Comparison of ENCODE assay signal across 9 mouse cellular contexts in the genomic region with DNA sequence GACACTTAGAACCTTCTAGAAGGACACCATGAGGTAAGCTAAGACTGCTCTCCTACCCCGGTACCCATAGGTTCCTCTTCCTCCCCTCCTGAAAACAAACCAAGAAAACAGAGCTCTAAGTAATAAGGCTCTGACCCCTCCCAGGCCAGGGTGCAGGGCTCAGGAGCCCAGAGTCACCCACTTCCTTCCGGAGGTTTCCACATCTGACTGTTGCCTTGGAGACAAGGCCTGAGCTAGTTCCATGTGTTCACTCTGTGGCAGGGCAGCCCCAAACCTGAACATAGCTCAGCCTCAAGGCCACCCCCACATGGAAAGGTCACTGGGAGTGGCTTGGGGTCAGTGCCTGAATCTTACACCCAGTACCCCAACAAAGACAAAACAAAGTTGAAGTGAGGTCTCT. TPM values are rescaled to one million over a fixed set of nuclear protein-coding genes. Genes with fewer than 3 reads are reported as not detected.
DNase-seq lines count a peak whose midpoint lies in the region; ATAC-seq and TF ChIP-seq lines count a peak whose summit lies in the region.
"Had no signal": no experiment of that assay in that cellular context is flagged by ENCODE, and none has a peak within 500 bp of the region (broad histone marks: within the 10 kb centered on the region; RNA-seq: fewer than 3 reads in every experiment).

No protein-coding gene starts in this region.

- H3K79me2 ChIP-seq in heart, adult 2 months (replicated peaks; ENCODE audit: control insufficient read depth, insufficient read depth, low read length) = no peaks in the 10 kb centered on the region

- intact Hi-C loops in heart, adult 2 months (cut with DNase I) = no loop called here

- no peak for TF ChIP-seq CTCF in heart, adult 2 months (IDR thresholded peaks at IDR 0.05)

- WGBS in heart, adult 2 months = 37% methylated on average over 2 of the region's 2 CpGs

- no peak for TF ChIP-seq POLR2A in heart, adult 2 months (IDR thresholded peaks at IDR 0.05; ENCODE audit: insufficient read depth, low read depth, low read length)

- peak; percentile 56 for DNase-seq in gastrocnemius, postnatal 25 days
- DNase-seq in gastrocnemius, postnatal 10 days = no peak
- peak; percentile 56 to 85 for DNase-seq in heart, adult 2 months
- DNase-seq in kidney, postnatal 36 days = peak; percentile 63 to 70
- DNase-seq in cerebellum, postnatal 4 days (ENCODE audit: low spot score in 2 of 2) = no peak
- no peak for DNase-seq in ovary, postnatal 36 days (ENCODE audit: low spot score)
- no peak for DNase-seq in cerebellum, adult 11 months

- peak; percentile 38 for ATAC-seq in megakaryocyte-erythroid progenitor cell, adult 5-6 weeks (replicated peaks; ENCODE audit: low FRiP score, low TSS enrichment, poor library complexity, severe bottlenecking)
- ATAC-seq: Patski had no signal

- 0 out of 2 replicates have a peak, but pooled peaks have one; percentile 59 for TF ChIP-seq EP300 in heart, adult 2 months (IDR thresholded peaks at IDR 0.05; ENCODE audit: insufficient read depth, low read depth, low read length)

- H3K9ac ChIP-seq in heart, adult 2 months (ENCODE audit: low read depth, low read length) = no peak overlapping the region; the same call in 1 of the 2 replicates

- no peaks in the 10 kb centered on the region; the same call in 1 of the 2 replicates for H3K36me3 ChIP-seq in heart, adult 2 months (ENCODE audit: control insufficient read depth, insufficient read depth, low read length)

- H3K4me3 ChIP-seq in heart, adult 2 months = no peak overlapping the region

- peak overlapping the region; percentile 75 for H3K27ac ChIP-seq in heart, adult 2 months

- H3K27me3 ChIP-seq in heart, adult 2 months (ENCODE audit: control insufficient read depth, insufficient read depth, low read length) = no peaks in the 10 kb centered on the region
- H3K27me3 ChIP-seq: Patski had no signal

- peaks cover 9% of the 10 kb centered on the region for H3K4me1 ChIP-seq in heart, adult 2 months (ENCODE audit: control insufficient read depth, insufficient read depth, low read length)

RNA-seq across cellular contexts. Expression of gene Mob3a, which starts 6.6 kb away (rescaled TPM):
- 1 to 10 TPM; 5.7 to 6.8 TPM for total RNA-seq in gastrocnemius, postnatal 25 days (2021)
- total RNA-seq in gastrocnemius, postnatal 10 days (2021) = 10 to 100 TPM in 1 of 2 experiments, 1 to 10 TPM in 1; 8.6 to 13.1 TPM
- 1 to 10 TPM; 7.4 to 7.6 TPM for total RNA-seq in heart, adult 2 months (2021)
- 11.7 and 13.6 TPM in 2 replicates for polyA plus RNA-seq in heart, adult 2 months (2012; rRNA removed)
- total RNA-seq in megakaryocyte-erythroid progenitor cell, adult 5-6 weeks (2014; fragmentation: Nextera tagmentation) = 22.8 and 29.1 TPM in 2 replicates
- total RNA-seq in megakaryocyte-erythroid progenitor cell, adult 5-6 weeks (2017) = 30.5 and 38.6 TPM in 2 replicates

RNA-seq across cellular contexts. Expression of gene Izumo4, which starts 6.8 kb away (rescaled TPM):
- 1 to 10 TPM; 2.4 to 3.8 TPM for total RNA-seq in gastrocnemius, postnatal 25 days (2021)
- total RNA-seq in gastrocnemius, postnatal 10 days (2021) = 1 to 10 TPM; 4.3 to 6.1 TPM
- 1 to 10 TPM; 3.4 to 3.8 TPM for total RNA-seq in heart, adult 2 months (2021)
- polyA plus RNA-seq in heart, adult 2 months (2012; rRNA removed) = 13.3 and 15.6 TPM in 2 replicates
- 22.8 and 26.4 TPM in 2 replicates for total RNA-seq in megakaryocyte-erythroid progenitor cell, adult 5-6 weeks (2014; fragmentation: Nextera tagmentation)
- total RNA-seq in megakaryocyte-erythroid progenitor cell, adult 5-6 weeks (2017) = 3.0 and 4.5 TPM in 2 replicates

RNA-seq across cellular contexts. Expression of gene Mknk2, which starts 17.3 kb away (rescaled TPM):
- 100 to 1,000 TPM; 243 to 270 TPM for total RNA-seq in gastrocnemius, postnatal 25 days (2021)
- 100 to 1,000 TPM; 142 to 160 TPM for total RNA-seq in gastrocnemius, postnatal 10 days (2021)
- 100 to 1,000 TPM; 176 to 229 TPM for total RNA-seq in heart, adult 2 months (2021)
- polyA plus RNA-seq in heart, adult 2 months (2012; rRNA removed) = 199 and 208 TPM in 2 replicates
- 149 and 158 TPM in 2 replicates for total RNA-seq in megakaryocyte-erythroid progenitor cell, adult 5-6 weeks (2014; fragmentation: Nextera tagmentation)
- 78.4 and 117 TPM in 2 replicates for total RNA-seq in megakaryocyte-erythroid progenitor cell, adult 5-6 weeks (2017)

RNA-seq across cellular contexts. Expression of gene Btbd2, which starts 38.3 kb away (rescaled TPM):
- total RNA-seq in gastrocnemius, postnatal 25 days (2021) = 10 to 100 TPM; 30.5 to 31.4 TPM
- total RNA-seq in gastrocnemius, postnatal 10 days (2021) = 10 to 100 TPM; 39.9 to 40.3 TPM
- total RNA-seq in heart, adult 2 months (2021) = 10 to 100 TPM; 43.7 to 44.2 TPM
- polyA plus RNA-seq in heart, adult 2 months (2012; rRNA removed) = 57.3 and 60.1 TPM in 2 replicates
- 27.4 and 32.0 TPM in 2 replicates for total RNA-seq in megakaryocyte-erythroid progenitor cell, adult 5-6 weeks (2014; fragmentation: Nextera tagmentation)
- total RNA-seq in megakaryocyte-erythroid progenitor cell, adult 5-6 weeks (2017) = 11.8 and 14.8 TPM in 2 replicates

RNA-seq across cellular contexts. Expression of gene Ap3d1, which starts 46.9 kb away (rescaled TPM):
- total RNA-seq in gastrocnemius, postnatal 25 days (2021) = 10 to 100 TPM; 22.1 to 25.0 TPM
- total RNA-seq in gastrocnemius, postnatal 10 days (2021) = 10 to 100 TPM; 27.7 to 37.1 TPM
- 10 to 100 TPM; 40.2 to 42.6 TPM for total RNA-seq in heart, adult 2 months (2021)
- polyA plus RNA-seq in heart, adult 2 months (2012; rRNA removed) = 52.9 and 66.5 TPM in 2 replicates
- 54.1 and 79.5 TPM in 2 replicates for total RNA-seq in megakaryocyte-erythroid progenitor cell, adult 5-6 weeks (2014; fragmentation: Nextera tagmentation)
- 36.6 and 37.8 TPM in 2 replicates for total RNA-seq in megakaryocyte-erythroid progenitor cell, adult 5-6 weeks (2017)

Comparison
In these comparisons a context has a peak if more than half of its experiments do, and no peak if none do; other contexts are left out.
1. DNase-seq: peak in gastrocnemius, postnatal 25 days (single experiment), heart, adult 2 months (2 of 2) and kidney, postnatal 36 days (2 of 2); none in gastrocnemius, postnatal 10 days (single experiment), cerebellum, postnatal 4 days (0 of 2), ovary, postnatal 36 days (single experiment) and cerebellum, adult 11 months (single experiment).